8 mouse cellular contexts compared by ENCODE assay signal in genomic region chr15:68363058-68363735, GRCm38 (mm10).
DNase-seq lines count a peak whose midpoint lies in the region; ATAC-seq lines count a peak whose summit lies in the region.

No protein-coding gene starts in this region.

- DNase-seq in R1 (ENCODE audit: low read depth, low spot score) = peak; percentile 98
- DNase-seq in cerebellum, postnatal 25 days = peak; percentile 98 to 99
- DNase-seq in frontal cortex, postnatal 25 days (ENCODE audit: low spot score in 2 of 2) = peak; percentile 95 to 97
- DNase-seq in hindbrain, embryonic 14.5 days (ENCODE audit: low spot score) = peak; percentile 99
- DNase-seq in layer of hippocampus, postnatal 36 days = peak; percentile 99
- peak; percentile 99 for DNase-seq in lung, postnatal 36 days
- peak; percentile 100 for DNase-seq in retina, postnatal 1 day
- DNase-seq in urinary bladder, adult 18-20 months (ENCODE audit: low spot score in 2 of 2) = peak; percentile 98 to 99

- H3K4me3 ChIP-seq in hindbrain, embryonic 14.5 days (replicated peaks; ENCODE audit: low read length) = peak overlapping the region; percentile 83

- H3K27ac ChIP-seq in hindbrain, embryonic 14.5 days = peak overlapping the region; percentile 97

- no peaks in the 10 kb centered on the region for H3K27me3 ChIP-seq in hindbrain, embryonic 14.5 days (ENCODE audit: control insufficient read depth, insufficient read depth, low read length)

- no peaks in the 10 kb centered on the region for H3K36me3 ChIP-seq in hindbrain, embryonic 14.5 days (replicated peaks; ENCODE audit: control insufficient read depth, insufficient read depth)

- no peaks in the 10 kb centered on the region for H3K9me3 ChIP-seq in hindbrain, embryonic 14.5 days (ENCODE audit: control insufficient read depth, low read length)

- under 1% methylated on average over 54 of the region's 72 CpGs for WGBS in hindbrain, embryonic 14.5 days

- H3K9ac ChIP-seq in hindbrain, embryonic 14.5 days = peak overlapping the region; percentile 84

- ATAC-seq in hindbrain, embryonic 14.5 days (ENCODE audit: low FRiP score) = peak; percentile 97

- H3K4me2 ChIP-seq in hindbrain, embryonic 14.5 days (replicated peaks) = peak overlapping the region; percentile 86

- H3K4me1 ChIP-seq in hindbrain, embryonic 14.5 days (replicated peaks; ENCODE audit: control insufficient read depth, insufficient read depth, low read length) = peaks cover 19% of the 10 kb centered on the region

Comparison
In these comparisons a context has a peak if more than half of its experiments do, and no peak if none do; other contexts are left out.
1. Peak in every context shown above with its lines: DNase-seq, ATAC-seq, H3K4me3 ChIP-seq and H3K27ac ChIP-seq.